Mouse (Mus musculus) neural tube, embryonic 11.5 days (tissue): ENCODE results near the gene Nfib. TPM values are rescaled to one million over a fixed set of nuclear protein-coding genes. Genes with fewer than 3 reads are reported as not detected.

Experiments used
- ATAC-seq: fragments of 200-750 bp; cut with Nextera tagmentation; 2 replicates; pipeline ENCODE4 v1.8.0; 2017; ENCODE audit warnings: moderate number of reproducible peaks, mild to moderate bottlenecking, moderate TSS enrichment, moderate library complexity; ENCODE audit not compliant: insufficient read depth, low FRiP score, low TSS enrichment
- DNase-seq: peaks from one replicate; pipeline ENCODE4 v3.0.0-alpha.2; 2015; ENCODE audit warnings: low spot score
- H3K27ac ChIP-seq: fragments of 300-500 bp; sonication (generic); 2 replicates; pipeline ENCODE4 v1.5.1; 2014; ENCODE audit warnings: low read depth, mild to moderate bottlenecking, low read length
- H3K27me3 ChIP-seq: fragments of 300-500 bp; sonication (generic); 2 replicates; pipeline ENCODE4 v1.6.1; 2014; ENCODE audit warnings: mild to moderate bottlenecking, low read length, mixed read lengths; ENCODE audit not compliant: control insufficient read depth, insufficient read depth
- H3K36me3 ChIP-seq: fragments of 300-500 bp; sonication (generic); 2 replicates; pipeline ENCODE4 v1.6.1; 2014; ENCODE audit warnings: mild to moderate bottlenecking, low read length, moderate library complexity, mixed read lengths; ENCODE audit not compliant: control insufficient read depth, insufficient read depth
- H3K4me1 ChIP-seq: fragments of 300-500 bp; sonication (generic); 2 replicates; pipeline ENCODE4 v1.6.1; 2014; ENCODE audit warnings: low read length, mixed read lengths; ENCODE audit not compliant: control insufficient read depth, insufficient read depth
- H3K4me2 ChIP-seq: fragments of 300-500 bp; sonication (generic); 2 replicates; pipeline ENCODE4 v1.6.1; 2014; ENCODE audit warnings: low read depth, mild to moderate bottlenecking, moderate library complexity
- H3K4me3 ChIP-seq: fragments of 300-500 bp; sonication (generic); 2 replicates; pipeline ENCODE4 v1.5.1; 2014; ENCODE audit warnings: low read depth, low read length
- H3K9ac ChIP-seq: fragments of 300-500 bp; sonication (generic); 2 replicates; pipeline ENCODE4 v1.6.1; 2014; ENCODE audit warnings: mild to moderate bottlenecking, low read length
- H3K9me3 ChIP-seq: fragments of 300-500 bp; sonication (generic); 2 replicates; pipeline ENCODE4 v1.6.1; 2016; ENCODE audit warnings: low read length; ENCODE audit not compliant: control insufficient read depth
- WGBS: fragments of 180-500 bp; shearing (Covaris S2); extraction: QIAGEN DNeasy Blood & Tissue Kit; methylation state at CpG from one replicate; pipeline ENCODE4 v1.1.7; 2014; 5-methylcytosine and 5-hydroxymethylcytosine counted together
- polyA plus RNA-seq: library from polyadenylated mRNA; unstranded; fragments of >200 nt; fragmentation: Nextera tagmentation; extraction: Ambion mirVana; gene quantifications from 2 replicates; pipeline ENCODE4 v1.2.1, GENCODE M21; 2014

Nfib gene
- polyA plus RNA-seq, 1 experiment from 2014 or later: 29.1 TPM

GRCm38 (mm10) chr4:82401450-82402061 is 304.0 kb downstream of the Nfib start:
- no peak overlapping the region for H3K4me2 ChIP-seq
- H3K36me3 ChIP-seq: no peaks in the 10 kb centered on the region
- WGBS: 18% methylated on average over 3 of the region's 3 CpGs
- H3K9ac ChIP-seq: no peak overlapping the region
- no peak overlapping the region for H3K27ac ChIP-seq
- H3K9me3 ChIP-seq: no peaks in the 10 kb centered on the region
- ATAC-seq (no peak), DNase-seq (no peak)
- H3K4me3 ChIP-seq: no peak overlapping the region
- peaks cover 18% of the 10 kb centered on the region; the same call in 1 of the 2 replicates for H3K4me1 ChIP-seq
- no peaks in the 10 kb centered on the region for H3K27me3 ChIP-seq

- 15% methylated on average over 5 of the region's 5 CpGs for WGBS
- no peak overlapping the region for H3K27ac ChIP-seq
- H3K27me3 ChIP-seq: no peaks in the 10 kb centered on the region
- no peaks in the 10 kb centered on the region for H3K36me3 ChIP-seq
- H3K4me2 ChIP-seq: no peak overlapping the region
- DNase-seq (peak; percentile 26), ATAC-seq (no peak)
- no peak overlapping the region for H3K9ac ChIP-seq
- no peak overlapping the region for H3K4me3 ChIP-seq
- H3K4me1 ChIP-seq: peaks cover 18% of the 10 kb centered on the region; the same call in 1 of the 2 replicates
- no peaks in the 10 kb centered on the region for H3K9me3 ChIP-seq
Measured at GRCm38 (mm10) chr4:82400536-82400935, 305.0 kb downstream of the Nfib start.

GRCm38 (mm10) chr4:82399406-82400380 is 305.9 kb downstream of the Nfib start:
- no peak overlapping the region for H3K4me3 ChIP-seq
- DNase-seq (no peak), ATAC-seq (no peak)
- no peak overlapping the region for H3K9ac ChIP-seq
- WGBS: 56% methylated on average over 11 of the region's 11 CpGs
- H3K27me3 ChIP-seq: no peaks in the 10 kb centered on the region
- no peak overlapping the region for H3K27ac ChIP-seq
- no peaks in the 10 kb centered on the region for H3K36me3 ChIP-seq
- peaks cover 18% of the 10 kb centered on the region; the same call in 1 of the 2 replicates for H3K4me1 ChIP-seq
- no peaks in the 10 kb centered on the region for H3K9me3 ChIP-seq
- H3K4me2 ChIP-seq: no peak overlapping the region

GRCm38 (mm10) chr4:82398282-82398681 is 307.3 kb downstream of the Nfib start:
- Histone ChIP-seq H3K9ac (no peak overlapping the region), H3K27ac (no peak overlapping the region), H3K9me3 (no peaks in the 10 kb centered on the region), H3K27me3 (no peaks in the 10 kb centered on the region), H3K36me3 (no peaks in the 10 kb centered on the region), H3K4me2 (no peak overlapping the region), H3K4me1 (peaks cover 18% of the 10 kb centered on the region; the same call in 1 of the 2 replicates), H3K4me3 (no peak overlapping the region)
- WGBS: 82% methylated on average over 2 of the region's 2 CpGs
- DNase-seq: no peak
- no peak for ATAC-seq

- ATAC-seq (no peak), DNase-seq (no peak)
- no peak overlapping the region for H3K4me2 ChIP-seq
- 94% methylated on average over 2 of the region's 2 CpGs for WGBS
- no peaks in the 10 kb centered on the region for H3K36me3 ChIP-seq
- no peak overlapping the region for H3K4me3 ChIP-seq
- no peaks in the 10 kb centered on the region for H3K9me3 ChIP-seq
- H3K4me1 ChIP-seq: peaks cover 13% of the 10 kb centered on the region; the same call in 1 of the 2 replicates
- H3K9ac ChIP-seq: no peak overlapping the region
- no peak overlapping the region for H3K27ac ChIP-seq
- no peaks in the 10 kb centered on the region for H3K27me3 ChIP-seq
Measured at GRCm38 (mm10) chr4:82396805-82397204, 308.7 kb downstream of the Nfib start.

GRCm38 (mm10) chr4:82396003-82396402 is 309.5 kb downstream of the Nfib start:
- Histone ChIP-seq H3K27ac (no peak overlapping the region), H3K27me3 (no peaks in the 10 kb centered on the region), H3K9ac (no peak overlapping the region), H3K4me3 (no peak overlapping the region), H3K4me2 (no peak overlapping the region), H3K9me3 (no peaks in the 10 kb centered on the region), H3K4me1 (peaks cover 7% of the 10 kb centered on the region; the same call in 1 of the 2 replicates), H3K36me3 (no peaks in the 10 kb centered on the region)
- ATAC-seq (no peak), DNase-seq (no peak)
- WGBS: 86% methylated on average over 4 of the region's 4 CpGs

- H3K4me3 ChIP-seq: no peak overlapping the region
- H3K9me3 ChIP-seq: no peaks in the 10 kb centered on the region
- ATAC-seq (no peak), DNase-seq (no peak)
- H3K36me3 ChIP-seq: no peaks in the 10 kb centered on the region
- H3K4me2 ChIP-seq: no peak overlapping the region
- WGBS: 85% methylated on average over 4 of the region's 4 CpGs
- no peak overlapping the region for H3K27ac ChIP-seq
- H3K9ac ChIP-seq: no peak overlapping the region
- no peaks in the 10 kb centered on the region for H3K4me1 ChIP-seq
- H3K27me3 ChIP-seq: no peaks in the 10 kb centered on the region
Measured at GRCm38 (mm10) chr4:82394346-82394745, 311.2 kb downstream of the Nfib start.

- no peak for ATAC-seq
- no peaks in the 10 kb centered on the region for H3K27me3 ChIP-seq
- no peak overlapping the region for H3K9ac ChIP-seq
- H3K27ac ChIP-seq: no peak overlapping the region
- no peak overlapping the region for H3K4me2 ChIP-seq
- WGBS: 84% methylated on average over 4 of the region's 4 CpGs
- H3K4me3 ChIP-seq: no peak overlapping the region
- no peaks in the 10 kb centered on the region for H3K4me1 ChIP-seq
- H3K36me3 ChIP-seq: no peaks in the 10 kb centered on the region
- DNase-seq: no peak
- no peaks in the 10 kb centered on the region for H3K9me3 ChIP-seq
Measured at GRCm38 (mm10) chr4:82393021-82393420, 312.5 kb downstream of the Nfib start.
